Mouse (Mus musculus): ENCODE results near the gene Stac3. TPM values are rescaled to one million over a fixed set of nuclear protein-coding genes. Genes with fewer than 3 reads are reported as not detected.

Gene Stac3
- polyA plus RNA-seq, 1 experiment from 2014 or later: 0.59 TPM

- H3K4me3 ChIP-seq (ENCODE audit: low read depth, low read length): peak overlapping the region; percentile 44
- peaks cover 62% of the 10 kb centered on the region for H3K4me1 ChIP-seq (ENCODE audit: control insufficient read depth, low read depth, low read length)
These were observed 11.3 kb downstream of the Stac3 start for GRCm38 (mm10) chr10:127512813-127513212.

GRCm38 (mm10) chr10:127513501-127514091 lies 12.1 kb downstream of the Stac3 start:
- 2% methylated on average over 16 of the region's 16 CpGs for WGBS (ENCODE audit: insufficient replicate concordance)
- peaks cover 62% of the 10 kb centered on the region for H3K27me3 ChIP-seq (ENCODE audit: control insufficient read depth, insufficient read depth, low read depth, low read length)
- ATAC-seq (ENCODE audit: low read depth): peak; percentile 62

More at GRCm38 (mm10) chr10:127512813-127513212, 11.3 kb downstream of the Stac3 start:
- H3K9me3 ChIP-seq (replicated peaks; ENCODE audit: control insufficient read depth, low read length): no peaks in the 10 kb centered on the region
- H3K9ac ChIP-seq (ENCODE audit: low read depth, low read length): peak overlapping the region; percentile 64
- peak; percentile 43 for ATAC-seq (ENCODE audit: low read depth)
- H3K4me2 ChIP-seq (ENCODE audit: low read depth, low read length): peak overlapping the region; percentile 75
- H3K27me3 ChIP-seq (ENCODE audit: control insufficient read depth, insufficient read depth, low read depth, low read length): peaks cover 70% of the 10 kb centered on the region
- H3K36me3 ChIP-seq (ENCODE audit: control insufficient read depth, insufficient read depth): peaks cover 7% of the 10 kb centered on the region
- 0% methylated on average over 27 of the region's 27 CpGs for WGBS (ENCODE audit: insufficient replicate concordance)
- peak overlapping the region; percentile 54; the same call in 1 of the 2 replicates for H3K27ac ChIP-seq (ENCODE audit: low read length)

GRCm38 (mm10) chr10:127514111-127514698 lies 12.7 kb downstream of the Stac3 start:
- peak overlapping the region; percentile 75 for H3K4me2 ChIP-seq (ENCODE audit: low read depth, low read length)
- 12% methylated on average over 13 of the region's 13 CpGs for WGBS (ENCODE audit: insufficient replicate concordance)
- no peaks in the 10 kb centered on the region for H3K9me3 ChIP-seq (replicated peaks; ENCODE audit: control insufficient read depth, low read length)
- peak overlapping the region; percentile 64 for H3K9ac ChIP-seq (ENCODE audit: low read depth, low read length)
- H3K4me1 ChIP-seq (ENCODE audit: control insufficient read depth, low read depth, low read length): peaks cover 58% of the 10 kb centered on the region
- H3K27ac ChIP-seq (ENCODE audit: low read length): peak overlapping the region; percentile 54
- H3K36me3 ChIP-seq (ENCODE audit: control insufficient read depth, insufficient read depth): peaks cover 21% of the 10 kb centered on the region
- H3K27me3 ChIP-seq (ENCODE audit: control insufficient read depth, insufficient read depth, low read depth, low read length): peaks cover 57% of the 10 kb centered on the region
- peak overlapping the region; percentile 44 for H3K4me3 ChIP-seq (ENCODE audit: low read depth, low read length)
- ATAC-seq (ENCODE audit: low read depth): no peak

More at GRCm38 (mm10) chr10:127513501-127514091, 12.1 kb downstream of the Stac3 start:
- peak overlapping the region; percentile 44 for H3K4me3 ChIP-seq (ENCODE audit: low read depth, low read length)
- H3K4me2 ChIP-seq (ENCODE audit: low read depth, low read length): peak overlapping the region; percentile 75
- H3K36me3 ChIP-seq (ENCODE audit: control insufficient read depth, insufficient read depth): peaks cover 15% of the 10 kb centered on the region
- peak overlapping the region; percentile 64 for H3K9ac ChIP-seq (ENCODE audit: low read depth, low read length)
- H3K4me1 ChIP-seq (ENCODE audit: control insufficient read depth, low read depth, low read length): peaks cover 62% of the 10 kb centered on the region
- no peaks in the 10 kb centered on the region for H3K9me3 ChIP-seq (replicated peaks; ENCODE audit: control insufficient read depth, low read length)
- H3K27ac ChIP-seq (ENCODE audit: low read length): peak overlapping the region; percentile 54

GRCm38 (mm10) chr10:127514764-127515163 lies 13.3 kb downstream of the Stac3 start, which contains the start of gene Ndufa4l2:
Ndufa4l2 (plus strand) TSS chr10:127514967.
- Histone ChIP-seq H3K4me1 (ENCODE audit: control insufficient read depth, low read depth, low read length) (peaks cover 54% of the 10 kb centered on the region), H3K36me3 (ENCODE audit: control insufficient read depth, insufficient read depth) (peaks cover 27% of the 10 kb centered on the region), H3K27ac (ENCODE audit: low read length) (peak within 1 kb of the TSS; percentile 90), H3K9ac (ENCODE audit: low read depth, low read length) (peak within 1 kb of the TSS; percentile 64), H3K9me3 (replicated peaks; ENCODE audit: control insufficient read depth, low read length) (no peaks in the 10 kb centered on the region), H3K4me2 (ENCODE audit: low read depth, low read length) (peak within 1 kb of the TSS; percentile 75), H3K27me3 (ENCODE audit: control insufficient read depth, insufficient read depth, low read depth, low read length) (peaks cover 51% of the 10 kb centered on the region), H3K4me3 (ENCODE audit: low read depth, low read length) (peak within 1 kb of the TSS; percentile 47)
- ATAC-seq (ENCODE audit: low read depth): no peak
- WGBS (ENCODE audit: insufficient replicate concordance): 13% methylated on average over 6 of the region's 6 CpGs

- peaks cover 45% of the 10 kb centered on the region for H3K27me3 ChIP-seq (ENCODE audit: control insufficient read depth, insufficient read depth, low read depth, low read length)
- no peaks in the 10 kb centered on the region for H3K9me3 ChIP-seq (replicated peaks; ENCODE audit: control insufficient read depth, low read length)
- 31% methylated on average over 9 of the region's 9 CpGs for WGBS (ENCODE audit: insufficient replicate concordance)
- peaks cover 33% of the 10 kb centered on the region for H3K36me3 ChIP-seq (ENCODE audit: control insufficient read depth, insufficient read depth)
- H3K4me2 ChIP-seq (ENCODE audit: low read depth, low read length): peak overlapping the region; percentile 54
- no peak for ATAC-seq (ENCODE audit: low read depth)
- H3K27ac ChIP-seq (ENCODE audit: low read length): peak overlapping the region; percentile 90
- H3K9ac ChIP-seq (ENCODE audit: low read depth, low read length): peak overlapping the region; percentile 56
- peaks cover 61% of the 10 kb centered on the region for H3K4me1 ChIP-seq (ENCODE audit: control insufficient read depth, low read depth, low read length)
- peak overlapping the region; percentile 47 for H3K4me3 ChIP-seq (ENCODE audit: low read depth, low read length)
These were observed 13.9 kb downstream of the Stac3 start for GRCm38 (mm10) chr10:127515271-127515982.

- Histone ChIP-seq H3K27ac (ENCODE audit: low read length) (peak overlapping the region; percentile 90), H3K4me2 (ENCODE audit: low read depth, low read length) (peak overlapping the region; percentile 54), H3K4me1 (ENCODE audit: control insufficient read depth, low read depth, low read length) (peaks cover 67% of the 10 kb centered on the region), H3K4me3 (ENCODE audit: low read depth, low read length) (peak overlapping the region; percentile 47), H3K36me3 (ENCODE audit: control insufficient read depth, insufficient read depth) (peaks cover 36% of the 10 kb centered on the region), H3K9ac (ENCODE audit: low read depth, low read length) (peak overlapping the region; percentile 56), H3K27me3 (ENCODE audit: control insufficient read depth, insufficient read depth, low read depth, low read length) (peaks cover 39% of the 10 kb centered on the region), H3K9me3 (replicated peaks; ENCODE audit: control insufficient read depth, low read length) (no peaks in the 10 kb centered on the region)
- 30% methylated on average over 8 of the region's 8 CpGs for WGBS (ENCODE audit: insufficient replicate concordance)
- peak; percentile 2; the same call in 1 of the 2 replicates for ATAC-seq (ENCODE audit: low read depth)
These were observed 14.5 kb downstream of the Stac3 start for GRCm38 (mm10) chr10:127515983-127516459.

- ATAC-seq (ENCODE audit: low read depth): peak; percentile 76
- Histone ChIP-seq H3K9ac (ENCODE audit: low read depth, low read length) (peak overlapping the region; percentile 58), H3K27me3 (ENCODE audit: control insufficient read depth, insufficient read depth, low read depth, low read length) (peaks cover 32% of the 10 kb centered on the region), H3K4me2 (ENCODE audit: low read depth, low read length) (peak overlapping the region; percentile 54), H3K4me1 (ENCODE audit: control insufficient read depth, low read depth, low read length) (peaks cover 67% of the 10 kb centered on the region), H3K4me3 (ENCODE audit: low read depth, low read length) (peak overlapping the region; percentile 47), H3K9me3 (replicated peaks; ENCODE audit: control insufficient read depth, low read length) (no peaks in the 10 kb centered on the region), H3K36me3 (ENCODE audit: control insufficient read depth, insufficient read depth) (peaks cover 36% of the 10 kb centered on the region), H3K27ac (ENCODE audit: low read length) (peak overlapping the region; percentile 90)
- WGBS (ENCODE audit: insufficient replicate concordance): 27% methylated on average over 30 of the region's 30 CpGs
These were observed 15.2 kb downstream of the Stac3 start for GRCm38 (mm10) chr10:127516576-127517260.

GRCm38 (mm10) chr10:127517941-127518340 lies 16.5 kb downstream of the Stac3 start:
- peaks cover 64% of the 10 kb centered on the region for H3K4me1 ChIP-seq (ENCODE audit: control insufficient read depth, low read depth, low read length)
- H3K9ac ChIP-seq (ENCODE audit: low read depth, low read length): no peak overlapping the region
- peaks cover 24% of the 10 kb centered on the region for H3K27me3 ChIP-seq (ENCODE audit: control insufficient read depth, insufficient read depth, low read depth, low read length)
- H3K27ac ChIP-seq (ENCODE audit: low read length): no peak overlapping the region
- H3K9me3 ChIP-seq (replicated peaks; ENCODE audit: control insufficient read depth, low read length): no peaks in the 10 kb centered on the region
- H3K4me3 ChIP-seq (ENCODE audit: low read depth, low read length): no peak overlapping the region
- H3K36me3 ChIP-seq (ENCODE audit: control insufficient read depth, insufficient read depth): peaks cover 36% of the 10 kb centered on the region
- ATAC-seq (ENCODE audit: low read depth): no peak
- WGBS (ENCODE audit: insufficient replicate concordance): 86% methylated on average over 22 of the region's 22 CpGs
- no peak overlapping the region for H3K4me2 ChIP-seq (ENCODE audit: low read depth, low read length)

Measured in liver, embryonic 16.5 days (tissue).